Mouse (Mus musculus): ENCODE data around the gene Spice1.

- TF ChIP-seq CTCF (IDR thresholded peaks at IDR 0.05; ENCODE audit: low read depth): no peak
- TF ChIP-seq EP300 (IDR thresholded peaks at IDR 0.05; ENCODE audit: low read depth): no peak
Measured at GRCm38 (mm10) chr16:44337541-44337940, 9.4 kb upstream of the Spice1 start.

Data from heart, postnatal 0 days (tissue).